Mouse (Mus musculus) liver, adult 2 months (tissue): ENCODE measurements at regions not wholly inside any gene's neighbourhood (a gene's known extent, or its start where the extent isn't known, plus 50 kb on each side); places are given as distances from the start of the nearest gene placed in this dataset.

Source experiments
- DNase-seq: peaks from one replicate; pipeline ENCODE4 v3.0.0-alpha.2; 2011; ENCODE audit warnings: low read depth, low spot score; ENCODE audit errors: extremely low read depth
- H3K27ac ChIP-seq: fragments of 200-500 bp; replicated peaks from 2 replicates; pipeline ENCODE4 v1.5.1; 2012; ENCODE audit warnings: low read depth, mild to moderate bottlenecking, control low read depth, inconsistent platforms, low read length; ENCODE audit not compliant: insufficient read depth
- H3K27me3 ChIP-seq: fragments of 200-500 bp; 2 replicates; pipeline ENCODE4 v1.6.1; 2012; ENCODE audit warnings: mild to moderate bottlenecking, moderate library complexity, low read length, inconsistent platforms; ENCODE audit not compliant: control insufficient read depth, insufficient read depth
- H3K36me3 ChIP-seq: fragments of 200-500 bp; 2 replicates; pipeline ENCODE4 v1.6.1; 2012; ENCODE audit warnings: low read length, inconsistent platforms; ENCODE audit not compliant: control insufficient read depth, insufficient read depth
- H3K4me1 ChIP-seq: fragments of 200-500 bp; 2 replicates; pipeline ENCODE4 v1.6.1; 2011; ENCODE audit warnings: low read length; ENCODE audit not compliant: control insufficient read depth, insufficient read depth
- H3K4me3 ChIP-seq: fragments of 200-500 bp; 2 replicates; pipeline ENCODE4 v1.5.1; 2011; ENCODE audit warnings: low read depth, mild to moderate bottlenecking, control low read depth, low read length, moderate library complexity; ENCODE audit not compliant: insufficient read depth
- H3K79me2 ChIP-seq: fragments of 200-500 bp; 2 replicates; pipeline ENCODE4 v1.6.1; 2012; ENCODE audit warnings: inconsistent platforms, mild to moderate bottlenecking, low read length, moderate library complexity; ENCODE audit not compliant: control insufficient read depth, insufficient read depth
- H3K9ac ChIP-seq: fragments of 200-500 bp; 2 replicates; pipeline ENCODE4 v1.6.1; 2012; ENCODE audit warnings: low read depth, mild to moderate bottlenecking, control low read depth, inconsistent platforms, low read length
- CTCF ChIP-seq: fragments of 200-500 bp; IDR thresholded peaks from 2 replicates; pipeline ENCODE4 v1.5.1; 2011; ENCODE audit warnings: low read depth, low read length, control low read depth
- POLR2A ChIP-seq: fragments of 200-500 bp; IDR thresholded peaks from 2 replicates; pipeline ENCODE4 v1.6.1; 2011; ENCODE audit warnings: low read length, control low read depth; ENCODE audit not compliant: insufficient read depth; ENCODE audit errors: extremely low read depth
- WGBS: fragments of 180-500 bp; shearing (Covaris S2); methylation state at CpG from one replicate; pipeline ENCODE4 v1.1.7; 2018; 5-methylcytosine and 5-hydroxymethylcytosine counted together

DNA sequence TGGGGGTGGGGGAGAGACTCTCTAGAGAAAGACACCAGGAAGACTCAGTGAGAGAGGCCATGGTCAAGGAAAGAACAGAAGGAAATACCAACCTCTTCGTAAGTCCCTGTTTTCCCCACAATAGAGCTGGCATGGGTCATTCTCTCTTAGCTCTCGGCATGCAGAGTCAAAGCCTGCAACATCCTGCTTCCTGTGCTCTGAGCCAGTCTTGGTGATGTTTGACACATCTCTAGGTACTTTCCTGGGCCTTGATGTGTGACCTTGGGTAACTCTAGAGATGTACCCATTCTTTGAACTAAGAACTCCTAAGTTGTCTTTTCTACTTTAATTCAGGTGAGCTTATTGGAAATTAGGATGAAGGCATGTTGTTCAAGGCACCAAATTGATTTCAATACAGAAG, 55.8 kb upstream of the Fam3c start:
- Histone ChIP-seq H3K4me3 (no peak overlapping the region), H3K36me3 (no peaks in the 10 kb centered on the region), H3K79me2 (no peaks in the 10 kb centered on the region), H3K9ac (no peak overlapping the region), H3K4me1 (no peaks in the 10 kb centered on the region), H3K27ac (no peak overlapping the region), H3K27me3 (no peaks in the 10 kb centered on the region)
- DNase-seq: no peak
- 71% methylated on average over 2 of the region's 2 CpGs for WGBS
- TF ChIP-seq POLR2A (no peak), CTCF (no peak)

GRCm38 (mm10) chr6:22408808-22409589, 53.0 kb upstream of the Fam3c start:
- 52% methylated on average over 7 of the region's 7 CpGs for WGBS
- H3K4me3 ChIP-seq: no peak overlapping the region

More at GRCm38 (mm10) chr6:22408808-22409589, 53.0 kb upstream of the Fam3c start:
- no peak for TF ChIP-seq CTCF
- no peak for TF ChIP-seq POLR2A
- H3K79me2 ChIP-seq: no peaks in the 10 kb centered on the region
- H3K36me3 ChIP-seq: no peaks in the 10 kb centered on the region
- peak; percentile 13 for DNase-seq
- no peak overlapping the region for H3K9ac ChIP-seq
- H3K27ac ChIP-seq: no peak overlapping the region
- no peaks in the 10 kb centered on the region for H3K27me3 ChIP-seq
- H3K4me1 ChIP-seq: no peaks in the 10 kb centered on the region
